Mouse (Mus musculus) forebrain, embryonic 11.5 days (tissue): Measurements from ENCODE around the gene Traf3ip3. TPM values are rescaled to one million over a fixed set of nuclear protein-coding genes. Genes with fewer than 3 reads are reported as not detected.

Experiments used
- ATAC-seq: fragments of 200-750 bp; cut with Nextera tagmentation; replicated peaks from 2 replicates; pipeline ENCODE4 v1.8.0; 2017; ENCODE audit warnings: moderate TSS enrichment; ENCODE audit not compliant: low FRiP score
- DNase-seq: peaks from one replicate; pipeline ENCODE4 v3.0.0-alpha.2; 2017; ENCODE audit warnings: low spot score
- H3K27ac ChIP-seq: fragments of 300-500 bp; sonication (generic); 2 replicates; pipeline ENCODE4 v1.5.1; 2014; ENCODE audit warnings: low read depth, low read length
- H3K27me3 ChIP-seq: fragments of 300-500 bp; sonication (generic); 2 replicates; pipeline ENCODE4 v1.6.1; 2014; ENCODE audit warnings: mild to moderate bottlenecking, low read length, mixed read lengths; ENCODE audit not compliant: control insufficient read depth, insufficient read depth
- H3K36me3 ChIP-seq: fragments of 300-500 bp; sonication (generic); 2 replicates; pipeline ENCODE4 v1.6.1; 2014; ENCODE audit warnings: mild to moderate bottlenecking, low read length, moderate library complexity, mixed read lengths; ENCODE audit not compliant: control insufficient read depth, insufficient read depth
- H3K4me1 ChIP-seq: fragments of 300-500 bp; sonication (generic); replicated peaks from 2 replicates; pipeline ENCODE4 v1.6.1; 2014; ENCODE audit warnings: low read length, mixed read lengths; ENCODE audit not compliant: control insufficient read depth, insufficient read depth
- H3K4me2 ChIP-seq: fragments of 300-500 bp; sonication (generic); 2 replicates; pipeline ENCODE4 v1.6.1; 2014; ENCODE audit warnings: low read depth, mild to moderate bottlenecking, low read length, moderate library complexity, mixed read lengths; ENCODE audit not compliant: severe bottlenecking
- H3K4me3 ChIP-seq: fragments of 300-500 bp; sonication (generic); 2 replicates; pipeline ENCODE4 v1.5.1; 2014; ENCODE audit warnings: low read depth, low read length
- H3K9ac ChIP-seq: fragments of 300-500 bp; sonication (generic); 2 replicates; pipeline ENCODE4 v1.6.1; 2014; ENCODE audit warnings: low read length
- H3K9me3 ChIP-seq: fragments of 300-500 bp; sonication (generic); 2 replicates; pipeline ENCODE4 v1.6.1; 2016; ENCODE audit warnings: low read length, mixed read lengths; ENCODE audit not compliant: control insufficient read depth
- WGBS: fragments of 180-500 bp; shearing (Covaris S2); extraction: QIAGEN DNeasy Blood & Tissue Kit; methylation state at CpG from one replicate; pipeline ENCODE4 v1.1.7; 2014; 5-methylcytosine and 5-hydroxymethylcytosine counted together
- polyA plus RNA-seq: library from polyadenylated mRNA; unstranded; fragments of >200 nt; fragmentation: Nextera tagmentation; extraction: Ambion mirVana; gene quantifications from 2 replicates; pipeline ENCODE4 v1.2.1, GENCODE M21; 2014

Gene Traf3ip3
- polyA plus RNA-seq: 0.93 and 2.3 TPM in 2 replicates

DNA sequence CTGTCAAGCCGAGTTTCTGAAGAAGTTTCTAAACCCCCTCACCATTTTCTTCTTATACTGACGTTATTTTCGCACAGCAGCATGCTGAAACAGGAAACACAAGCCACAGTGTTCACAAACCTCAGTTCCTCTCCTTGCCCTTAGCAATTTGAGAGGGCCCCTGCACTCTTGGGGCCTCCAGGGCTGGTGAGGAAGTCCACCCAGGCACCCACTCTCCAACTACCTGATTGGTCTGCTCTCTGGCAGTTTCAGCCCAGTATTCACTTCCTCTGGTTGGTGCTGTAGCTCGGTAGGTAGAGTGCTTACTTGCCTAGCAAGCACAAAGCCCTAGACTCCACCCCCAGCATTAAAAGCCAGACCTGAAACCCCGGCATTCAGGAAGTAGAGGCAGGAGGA, at the start of gene Traf3ip3:
Gene Traf3ip3, minus strand, starts transcription at position 321 of the 396 bp plus-strand sequence.
- H3K4me2 ChIP-seq: no peak within 1 kb of the TSS
- no peaks in the 10 kb centered on the region for H3K4me1 ChIP-seq
- H3K9ac ChIP-seq: no peak within 1 kb of the TSS
- H3K9me3 ChIP-seq: no peaks in the 10 kb centered on the region
- H3K27me3 ChIP-seq: no peaks in the 10 kb centered on the region
- no peak within 1 kb of the TSS for H3K27ac ChIP-seq
- H3K4me3 ChIP-seq: no peak within 1 kb of the TSS
- H3K36me3 ChIP-seq: no peaks in the 10 kb centered on the region
- DNase-seq (no peak), ATAC-seq (no peak)
- 61% methylated on average over 5 of the region's 5 CpGs for WGBS

DNA sequence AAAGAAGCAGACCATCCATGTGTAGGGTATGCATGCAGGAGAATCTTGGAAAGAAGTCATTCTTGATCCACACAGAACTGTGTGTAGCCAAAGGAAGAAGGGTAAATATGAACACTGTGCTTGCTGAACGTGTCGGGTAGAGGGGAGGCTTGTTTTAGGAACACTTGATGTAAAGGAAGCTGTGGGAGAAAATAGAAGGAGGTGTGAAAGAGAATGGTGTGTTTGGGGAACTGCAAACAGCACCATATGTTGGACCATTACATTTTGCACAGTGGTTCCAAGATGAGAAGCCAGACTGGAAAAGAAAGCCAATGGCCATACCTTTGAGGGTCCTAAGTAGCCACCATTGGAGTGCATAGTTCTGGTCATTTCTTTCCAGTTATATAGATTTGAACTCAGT, 48.5 kb upstream of the Traf3ip3 start:
- 77% methylated on average over 2 of the region's 2 CpGs for WGBS
- no peak overlapping the region for H3K4me3 ChIP-seq
- ATAC-seq: no peak
- no peaks in the 10 kb centered on the region for H3K27me3 ChIP-seq
- no peak overlapping the region for H3K27ac ChIP-seq
- no peaks in the 10 kb centered on the region for H3K9me3 ChIP-seq
- H3K36me3 ChIP-seq: no peaks in the 10 kb centered on the region
- no peaks in the 10 kb centered on the region for H3K4me1 ChIP-seq
- no peak overlapping the region for H3K9ac ChIP-seq
- H3K4me2 ChIP-seq: no peak overlapping the region
- no peak for DNase-seq

DNA sequence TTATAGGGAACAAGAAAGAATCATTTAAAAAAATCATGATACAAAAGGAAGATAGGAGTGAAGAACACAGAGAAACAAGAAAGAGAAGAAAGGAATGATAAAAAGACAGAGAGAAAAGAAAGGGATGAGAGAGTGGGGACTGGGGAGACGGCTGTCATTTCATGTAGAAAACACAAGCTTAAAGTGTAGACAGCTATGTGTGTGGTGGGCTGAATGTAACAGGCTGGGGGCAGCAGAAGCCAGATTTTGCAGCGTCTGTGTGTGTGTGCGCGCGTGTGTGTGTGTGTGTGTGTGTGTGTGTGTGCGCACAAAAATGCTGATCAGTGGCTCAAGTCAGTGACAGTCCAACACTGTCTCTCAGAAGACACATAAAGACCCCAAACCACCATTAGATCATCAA, 42.7 kb upstream of the Traf3ip3 start:
- Histone ChIP-seq H3K9me3 (no peaks in the 10 kb centered on the region), H3K4me1 (no peaks in the 10 kb centered on the region; the same call in 1 of the 2 replicates), H3K4me2 (no peak overlapping the region), H3K36me3 (no peaks in the 10 kb centered on the region), H3K27me3 (no peaks in the 10 kb centered on the region), H3K9ac (no peak overlapping the region), H3K27ac (no peak overlapping the region), H3K4me3 (no peak overlapping the region)
- DNase-seq (no peak), ATAC-seq (no peak)
- WGBS: 88% methylated on average over 6 of the region's 6 CpGs

DNA sequence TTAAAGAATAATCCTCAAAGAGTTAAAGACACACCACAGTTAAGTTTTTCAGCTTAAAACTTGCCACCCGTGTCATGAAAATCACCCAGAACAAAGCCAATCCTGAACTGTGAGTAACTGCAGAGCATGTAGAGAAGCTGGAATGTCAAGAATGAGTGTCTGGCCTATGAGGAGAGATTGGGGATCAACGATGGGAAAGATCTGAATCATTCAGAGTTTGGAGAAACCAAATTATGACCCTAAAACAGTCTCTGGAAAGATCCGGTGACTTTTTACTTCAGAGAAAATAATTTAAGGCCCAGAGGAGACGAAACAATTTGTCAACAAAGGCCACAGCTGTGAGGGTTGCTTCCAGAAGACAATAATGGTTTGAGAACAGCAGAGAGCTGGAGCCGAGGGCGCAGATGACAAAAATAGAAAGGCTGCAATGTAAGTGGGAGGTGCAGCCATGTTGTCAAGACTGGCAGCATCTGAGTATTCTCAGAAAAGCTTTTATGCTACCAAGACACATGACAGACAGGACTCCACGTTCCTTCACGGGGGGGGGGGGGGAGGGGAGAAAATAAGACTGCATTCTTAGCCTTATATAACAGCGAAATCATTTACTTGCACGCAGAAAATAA, 42.2 kb upstream of the Traf3ip3 start:
- no peaks in the 10 kb centered on the region for H3K27me3 ChIP-seq

DNA sequence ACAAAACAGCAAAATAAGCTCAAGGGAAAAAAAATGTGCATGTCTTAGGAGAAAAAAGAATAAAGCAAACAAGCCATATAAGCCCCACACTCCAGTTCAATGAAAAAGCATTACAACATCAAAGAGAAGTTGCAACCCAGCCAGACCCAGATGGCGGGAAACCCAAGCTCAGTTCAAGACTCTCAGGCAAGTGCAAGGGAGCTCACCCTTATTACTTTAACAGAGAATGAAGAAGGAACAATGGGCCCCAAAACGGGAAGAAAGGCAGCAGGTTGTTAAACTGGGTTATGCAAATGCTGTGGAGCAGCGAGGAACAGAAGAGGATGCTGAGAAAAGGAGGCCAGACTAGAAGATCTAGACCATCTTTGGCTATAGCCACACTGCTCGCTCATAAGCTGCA, 41.4 kb upstream of the Traf3ip3 start:
- 61% methylated on average over 4 of the region's 4 CpGs for WGBS
- Histone ChIP-seq H3K9ac (no peak overlapping the region), H3K27me3 (no peaks in the 10 kb centered on the region), H3K27ac (no peak overlapping the region), H3K9me3 (no peaks in the 10 kb centered on the region), H3K4me2 (no peak overlapping the region), H3K36me3 (no peaks in the 10 kb centered on the region), H3K4me1 (no peaks in the 10 kb centered on the region; the same call in 1 of the 2 replicates), H3K4me3 (no peak overlapping the region)
- DNase-seq: no peak
- ATAC-seq: no peak

More for the DNA sequence above, 42.2 kb upstream of the Traf3ip3 start:
- H3K9ac ChIP-seq: no peak overlapping the region
- no peak overlapping the region for H3K27ac ChIP-seq
- H3K4me3 ChIP-seq: no peak overlapping the region
- no peaks in the 10 kb centered on the region for H3K36me3 ChIP-seq
- H3K4me1 ChIP-seq: no peaks in the 10 kb centered on the region; the same call in 1 of the 2 replicates
- DNase-seq (no peak), ATAC-seq (no peak)
- 69% methylated on average over 10 of the region's 10 CpGs for WGBS
- no peak overlapping the region for H3K4me2 ChIP-seq
- H3K9me3 ChIP-seq: no peaks in the 10 kb centered on the region

DNA sequence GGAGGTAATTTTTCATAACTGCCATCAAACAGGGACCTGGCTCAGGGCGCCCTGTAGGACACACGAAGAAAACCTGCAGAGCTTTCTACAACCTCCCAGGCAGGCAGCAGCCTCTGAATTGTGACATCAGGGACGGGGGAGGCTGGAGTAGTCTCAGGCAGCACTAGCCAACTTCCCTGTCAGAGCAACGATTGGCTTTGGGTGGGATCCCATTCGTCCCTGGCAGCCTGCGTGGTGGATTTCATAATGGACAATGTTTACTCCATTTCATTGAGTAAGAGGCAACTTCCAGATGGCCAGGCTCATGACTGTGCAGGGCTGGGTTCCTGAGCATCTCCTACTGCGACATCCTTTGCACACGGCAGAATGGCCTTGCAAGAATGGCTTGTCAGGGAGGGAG, 40.7 kb upstream of the Traf3ip3 start:
- no peak for DNase-seq
- no peak overlapping the region for H3K4me2 ChIP-seq

DNA sequence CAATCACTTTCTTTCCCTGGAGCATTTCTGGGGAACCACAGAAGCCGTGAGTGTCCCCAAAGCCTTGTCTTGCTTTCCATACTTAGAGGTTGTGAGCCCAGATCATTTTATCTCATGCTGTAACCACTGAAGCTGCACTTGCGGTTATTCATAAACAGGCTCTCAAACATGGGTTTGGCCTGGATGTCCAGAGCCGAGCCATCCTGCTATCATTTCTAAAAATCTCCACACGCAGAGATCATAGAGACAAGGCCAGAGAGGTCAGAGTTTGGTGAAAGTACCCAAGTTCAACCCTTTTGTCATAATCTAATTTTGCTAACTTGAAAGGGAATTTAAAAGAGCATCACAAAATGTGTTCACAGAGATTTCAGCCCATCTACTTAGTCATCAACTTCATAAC, 39.9 kb upstream of the Traf3ip3 start:
- Histone ChIP-seq H3K4me3 (no peak overlapping the region), H3K36me3 (no peaks in the 10 kb centered on the region), H3K27ac (no peak overlapping the region), H3K27me3 (no peaks in the 10 kb centered on the region), H3K9me3 (no peaks in the 10 kb centered on the region), H3K4me1 (no peaks in the 10 kb centered on the region; the same call in 1 of the 2 replicates), H3K4me2 (no peak overlapping the region), H3K9ac (no peak overlapping the region)
- no peak for ATAC-seq
- no peak for DNase-seq
- 90% methylated on average over 4 of the region's 4 CpGs for WGBS

More for the DNA sequence above, 40.7 kb upstream of the Traf3ip3 start:
- H3K27me3 ChIP-seq: no peaks in the 10 kb centered on the region
- H3K36me3 ChIP-seq: no peaks in the 10 kb centered on the region
- no peak overlapping the region for H3K27ac ChIP-seq
- ATAC-seq: no peak
- H3K9me3 ChIP-seq: no peaks in the 10 kb centered on the region
- no peak overlapping the region for H3K4me3 ChIP-seq
- no peak overlapping the region for H3K9ac ChIP-seq
- no peaks in the 10 kb centered on the region; the same call in 1 of the 2 replicates for H3K4me1 ChIP-seq
- 81% methylated on average over 8 of the region's 8 CpGs for WGBS

DNA sequence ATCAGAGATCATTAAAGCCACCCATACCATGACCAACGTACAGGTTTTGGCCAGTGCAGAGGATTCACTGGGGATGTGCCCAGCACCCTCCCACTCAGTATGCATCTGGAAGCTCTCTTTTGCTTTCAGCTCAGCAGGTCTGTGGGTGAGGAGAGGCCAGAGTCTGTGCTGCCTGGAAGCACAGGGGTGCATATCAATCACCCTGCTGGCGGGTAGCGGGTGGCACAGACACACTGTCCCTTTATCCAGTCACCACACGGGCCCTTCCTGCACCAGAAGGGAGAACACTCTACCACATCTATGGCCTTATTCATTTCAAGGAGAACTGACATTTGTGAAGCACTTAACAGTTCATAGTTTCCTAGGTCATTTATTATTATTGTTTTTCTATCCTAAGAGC, 36.9 kb upstream of the Traf3ip3 start:
- no peak overlapping the region for H3K4me2 ChIP-seq
- no peaks in the 10 kb centered on the region for H3K9me3 ChIP-seq
- no peak overlapping the region for H3K9ac ChIP-seq
- DNase-seq (no peak), ATAC-seq (no peak)
- no peaks in the 10 kb centered on the region for H3K27me3 ChIP-seq
- H3K36me3 ChIP-seq: no peaks in the 10 kb centered on the region
- no peak overlapping the region for H3K27ac ChIP-seq
- WGBS: 79% methylated on average over 4 of the region's 4 CpGs
- no peak overlapping the region for H3K4me3 ChIP-seq
- no peaks in the 10 kb centered on the region; the same call in 1 of the 2 replicates for H3K4me1 ChIP-seq

DNA sequence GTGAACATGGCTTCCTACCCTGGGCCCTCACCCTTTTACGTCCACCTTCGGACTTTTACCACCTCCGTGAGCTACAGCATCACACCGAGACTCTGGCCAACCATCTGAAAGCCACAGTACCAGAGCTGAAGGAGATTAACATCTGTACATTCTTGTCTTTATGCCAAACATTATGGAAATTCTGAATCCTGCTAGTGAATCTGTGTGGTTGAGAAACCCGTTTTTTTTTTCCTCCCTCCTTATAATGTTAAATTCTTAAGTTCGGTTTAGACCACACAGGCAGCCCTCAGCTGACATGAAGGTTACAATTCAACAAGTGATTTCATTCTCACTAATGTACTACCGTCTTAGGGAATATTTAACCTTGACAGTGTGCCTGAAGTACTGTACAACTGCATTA, 33.4 kb upstream of the Traf3ip3 start:
- Histone ChIP-seq H3K36me3 (no peaks in the 10 kb centered on the region), H3K9me3 (no peaks in the 10 kb centered on the region), H3K4me1 (no peaks in the 10 kb centered on the region), H3K4me3 (no peak overlapping the region), H3K9ac (no peak overlapping the region), H3K27me3 (no peaks in the 10 kb centered on the region), H3K4me2 (no peak overlapping the region), H3K27ac (no peak overlapping the region)
- 92% methylated on average over 7 of the region's 7 CpGs for WGBS
- DNase-seq (no peak), ATAC-seq (no peak)
